Mouse (Mus musculus) T-cell, adult 2 months (primary cell): Measurements from ENCODE around the gene Arhgef28.

ENCODE experiments used
- DNase-seq: peaks from one replicate; pipeline ENCODE4 v3.0.0; 2022; ENCODE audit warnings: low spot score

Arhgef28 gene

DNA sequence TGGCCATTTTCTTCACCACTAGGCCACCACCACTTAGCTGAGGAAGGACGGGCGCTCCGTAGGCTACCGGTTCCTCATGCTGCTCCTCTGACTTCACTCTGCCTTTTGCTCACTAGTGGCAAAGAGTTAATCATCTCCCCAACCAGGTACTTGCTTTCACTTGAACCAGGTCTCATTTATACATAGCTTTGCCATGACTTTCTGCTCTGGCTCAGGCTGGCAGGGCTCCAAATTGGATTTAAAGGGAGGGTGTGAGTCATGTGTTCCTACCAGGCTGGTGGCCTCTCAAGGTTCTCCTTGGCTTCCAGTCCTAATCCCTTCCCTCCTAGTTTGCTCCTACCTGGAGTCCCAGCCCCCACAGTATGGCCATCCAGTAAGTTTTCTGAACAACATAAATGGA lies 192.5 kb downstream of the Arhgef28 start:
- no peak for DNase-seq

DNA sequence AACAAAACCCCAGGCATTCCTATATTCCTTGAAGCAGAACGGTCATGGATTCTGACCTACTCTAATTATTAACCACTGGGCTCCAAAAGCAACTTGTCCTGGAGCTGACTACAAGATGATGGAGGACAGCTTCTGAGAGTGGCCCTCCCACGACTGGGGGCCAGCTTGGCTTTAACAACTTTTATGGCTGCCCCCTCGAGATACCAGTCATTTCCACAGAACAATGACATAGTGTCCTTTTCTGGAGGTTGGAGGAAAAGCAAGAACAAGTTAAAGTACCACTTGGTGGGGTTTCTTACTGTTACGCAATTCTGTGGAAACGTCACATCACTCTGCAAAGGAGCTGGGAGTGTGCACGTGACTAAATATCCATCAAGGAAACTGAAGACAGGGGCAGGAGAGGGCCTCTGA lies 194.3 kb downstream of the Arhgef28 start:
- DNase-seq = no peak

DNA sequence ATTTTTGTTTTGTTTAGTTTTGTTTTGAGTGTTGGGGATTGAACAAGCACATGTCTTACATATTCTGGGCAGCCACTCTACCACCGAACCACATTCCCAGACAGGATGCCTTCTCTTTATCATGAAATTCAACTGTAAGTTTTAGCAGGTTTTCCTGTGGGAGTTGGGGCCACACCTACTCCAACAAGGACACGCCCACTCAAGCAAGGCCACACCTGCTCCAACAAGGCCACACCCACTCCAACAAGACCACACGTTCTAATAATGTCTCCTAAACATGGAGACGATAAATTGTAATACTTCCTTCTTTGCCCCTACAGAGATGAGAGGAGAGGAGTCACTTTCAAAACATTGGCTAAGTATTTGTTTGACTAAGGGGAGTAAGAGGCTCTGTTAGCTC lies 197.2 kb downstream of the Arhgef28 start:
- no peak for DNase-seq

DNA sequence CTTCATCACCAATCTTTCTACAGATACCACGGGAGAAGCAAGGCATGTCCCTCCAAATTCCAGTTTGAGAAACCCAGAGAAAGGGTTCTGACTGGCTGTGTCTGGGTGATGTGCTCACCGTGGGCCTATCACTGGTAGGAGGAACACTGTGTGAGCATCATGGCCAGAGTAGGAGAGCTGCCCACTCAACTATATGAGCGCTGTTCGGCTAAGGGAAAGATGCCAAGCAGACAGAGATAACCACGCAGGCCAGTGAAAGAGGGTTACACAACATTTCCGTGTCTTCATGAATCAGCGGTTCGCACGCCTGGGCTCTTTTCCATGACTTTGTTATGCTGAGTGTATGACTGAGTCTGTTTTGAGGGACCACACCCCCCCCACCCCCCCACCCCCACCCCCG lies 197.7 kb downstream of the Arhgef28 start:
- no peak for DNase-seq

DNA sequence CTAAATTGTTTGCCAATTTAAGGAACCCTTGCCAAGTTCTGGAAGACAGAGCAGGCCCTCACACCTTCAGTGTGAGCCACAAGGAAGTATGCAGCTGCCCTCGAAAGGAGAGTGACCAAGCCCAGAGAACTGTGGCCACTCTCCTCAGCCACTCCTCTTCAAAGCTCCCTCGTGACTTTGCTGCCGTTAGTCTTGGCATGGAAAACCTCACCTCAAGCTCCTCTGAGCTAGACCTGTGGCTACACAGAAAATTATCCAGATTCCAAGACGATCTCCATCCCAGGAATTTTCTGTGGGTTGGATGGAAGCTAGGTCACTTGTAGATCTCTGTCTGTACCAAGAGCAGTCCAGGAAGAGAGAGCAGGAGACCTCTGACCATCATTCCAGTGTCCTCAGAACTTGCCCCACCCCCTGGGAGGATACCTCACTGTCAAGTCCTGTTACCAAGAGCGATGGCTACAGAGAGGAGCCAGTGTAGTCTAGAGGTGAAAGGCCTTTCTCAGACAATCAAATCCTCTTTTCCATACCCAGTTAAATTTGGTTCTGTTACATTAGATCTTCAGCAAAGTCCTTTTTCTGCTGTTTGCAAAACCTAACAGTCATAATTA lies 200.5 kb downstream of the Arhgef28 start:
- no peak for DNase-seq

DNA sequence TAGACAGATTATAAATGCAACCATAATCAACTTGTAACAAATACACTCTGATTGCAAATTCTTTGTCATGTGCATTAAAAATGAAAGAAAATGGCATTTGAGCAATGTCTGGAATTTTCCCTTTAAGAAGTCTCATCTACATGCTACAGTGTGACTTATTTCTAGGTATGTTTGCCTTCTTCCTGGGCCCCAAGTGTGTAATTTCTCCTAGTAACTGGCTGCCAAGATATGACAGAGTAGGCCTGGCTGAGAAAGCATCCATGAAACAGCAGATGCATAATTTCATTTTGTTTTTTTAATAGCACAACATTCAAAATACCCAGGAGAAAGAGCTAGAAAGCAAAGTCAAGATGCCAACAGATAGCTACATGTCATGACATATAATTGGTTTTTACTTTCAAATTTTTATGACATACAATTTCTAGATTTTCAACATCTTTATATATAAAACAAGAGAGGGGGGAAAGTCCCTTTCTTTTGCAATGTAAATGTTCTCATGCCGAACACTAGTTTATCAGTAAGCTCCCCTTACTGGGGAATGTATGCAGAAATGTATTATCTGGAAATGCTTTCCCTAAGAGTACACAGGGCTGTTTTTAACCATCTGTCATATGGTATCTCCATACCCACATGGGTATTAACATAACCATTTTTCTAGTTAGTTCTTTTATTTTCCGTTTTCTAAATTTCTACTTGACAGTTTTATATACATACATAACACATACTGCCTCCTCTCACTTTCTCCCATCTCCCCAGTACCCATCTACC lies 201.4 kb downstream of the Arhgef28 start:
- DNase-seq = no peak

DNA sequence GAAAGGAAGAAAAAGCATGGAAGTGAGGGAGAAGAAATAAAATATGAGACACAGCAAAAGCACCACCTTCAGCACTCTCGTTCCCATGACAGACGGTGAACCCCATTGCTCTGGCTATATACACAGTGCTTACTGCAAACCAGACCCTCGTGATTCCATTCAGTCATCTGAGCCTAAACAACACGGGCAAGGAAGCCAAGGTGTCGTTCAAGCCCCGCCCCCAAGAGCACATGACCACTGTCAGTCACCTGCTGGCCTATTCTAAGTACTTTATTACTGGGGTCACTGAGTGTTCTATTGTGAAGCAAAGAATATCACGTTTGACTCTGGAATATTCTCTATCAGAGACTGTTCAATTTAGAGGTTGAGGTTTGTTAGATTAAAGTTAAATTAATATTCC lies 202.5 kb downstream of the Arhgef28 start:
- no peak for DNase-seq

DNA sequence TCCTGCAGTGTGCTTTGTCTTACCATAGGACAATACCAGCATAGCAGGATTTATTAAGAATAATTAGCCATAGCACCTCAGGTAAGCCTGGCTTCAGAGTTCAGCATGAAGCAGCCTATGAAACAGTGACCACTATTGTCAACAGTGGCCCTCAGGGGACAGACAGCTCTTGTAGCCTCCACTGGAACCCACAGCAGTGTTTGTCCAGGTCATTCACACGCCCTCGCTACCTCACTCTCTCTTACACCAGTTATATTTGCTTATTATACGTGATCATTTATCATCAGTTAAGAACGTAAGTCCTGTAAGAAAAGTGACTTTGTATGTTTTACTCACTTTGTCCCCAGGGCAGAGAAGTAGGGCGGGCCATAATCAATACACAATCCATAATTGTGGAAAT lies 203.6 kb downstream of the Arhgef28 start:
- DNase-seq = no peak

DNA sequence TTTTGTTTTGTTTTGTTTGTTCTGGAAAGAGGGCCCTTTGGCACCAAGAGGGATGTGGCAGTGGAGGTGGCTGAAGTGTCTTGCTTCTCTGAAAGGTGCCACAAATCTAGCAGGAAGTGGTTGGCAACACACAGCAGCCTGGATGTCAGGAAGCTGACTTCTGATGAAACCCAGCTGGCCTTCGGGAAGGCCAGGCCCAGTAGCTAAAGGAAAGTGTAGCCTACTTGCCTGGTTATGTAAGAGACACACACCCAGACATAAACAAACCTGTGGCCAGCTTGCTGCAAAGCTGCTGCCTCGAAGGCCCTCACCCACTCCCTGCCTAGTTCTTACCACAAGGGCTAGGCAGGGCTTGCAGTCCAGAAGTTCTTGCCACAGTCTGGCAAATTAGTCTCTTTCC lies 204.1 kb downstream of the Arhgef28 start:
- no peak for DNase-seq

DNA sequence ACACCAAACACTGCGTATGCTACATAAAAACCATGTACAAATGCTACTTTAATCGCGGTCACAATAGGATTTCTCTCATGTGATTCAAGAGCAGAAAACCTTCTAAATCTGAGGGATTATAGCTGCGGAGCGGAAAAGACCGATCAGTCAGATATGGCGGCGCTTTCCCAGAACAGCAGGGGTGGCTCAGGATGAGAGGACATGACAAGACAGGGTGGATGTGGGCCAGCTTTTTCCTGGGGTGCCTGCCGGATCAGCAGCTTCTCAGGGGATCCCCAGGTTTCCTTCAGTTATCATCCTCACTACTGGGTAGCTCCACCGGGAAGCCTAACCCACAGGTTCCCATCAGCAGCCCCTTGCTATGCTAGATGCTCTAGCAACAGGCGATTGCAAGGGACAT lies 204.5 kb downstream of the Arhgef28 start:
- no peak for DNase-seq

DNA sequence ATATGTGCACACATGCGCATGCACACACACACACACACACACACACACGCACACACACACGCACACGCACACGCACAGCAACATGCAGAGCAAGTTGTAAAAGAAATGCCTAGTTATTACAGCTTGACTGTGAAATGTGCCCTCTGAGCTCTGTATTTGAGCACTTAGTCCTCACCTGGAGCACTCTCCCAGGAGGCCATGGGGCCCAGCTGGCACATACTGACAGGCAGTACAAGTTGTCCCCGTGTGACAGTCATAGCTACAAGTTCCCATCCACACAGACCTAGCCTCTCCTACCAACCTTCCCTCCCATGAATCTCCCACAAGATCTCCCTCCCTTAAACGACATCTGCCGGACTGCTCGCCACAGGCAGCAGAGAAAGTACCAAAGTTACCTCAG lies 205.4 kb downstream of the Arhgef28 start:
- no peak for DNase-seq

DNA sequence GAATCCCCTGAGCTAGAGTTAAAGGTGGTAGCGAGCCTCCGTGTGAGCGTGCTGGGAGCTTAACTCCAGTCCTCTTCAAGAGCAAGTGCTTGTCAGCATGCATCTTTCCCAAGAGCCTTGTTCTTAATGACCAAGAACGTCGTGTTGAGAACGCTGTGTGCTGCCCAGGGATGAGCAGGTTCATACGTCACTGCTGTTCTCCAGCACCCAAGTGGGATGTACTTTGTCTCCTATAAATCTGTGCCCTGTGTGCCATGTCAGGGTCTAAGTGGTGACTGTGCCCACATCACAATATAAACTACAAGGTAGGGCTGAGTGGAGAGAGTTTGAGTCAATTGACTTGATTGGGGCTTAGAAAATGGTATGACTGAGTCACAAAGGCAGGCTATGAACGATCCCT lies 207.1 kb downstream of the Arhgef28 start:
- no peak for DNase-seq

DNA sequence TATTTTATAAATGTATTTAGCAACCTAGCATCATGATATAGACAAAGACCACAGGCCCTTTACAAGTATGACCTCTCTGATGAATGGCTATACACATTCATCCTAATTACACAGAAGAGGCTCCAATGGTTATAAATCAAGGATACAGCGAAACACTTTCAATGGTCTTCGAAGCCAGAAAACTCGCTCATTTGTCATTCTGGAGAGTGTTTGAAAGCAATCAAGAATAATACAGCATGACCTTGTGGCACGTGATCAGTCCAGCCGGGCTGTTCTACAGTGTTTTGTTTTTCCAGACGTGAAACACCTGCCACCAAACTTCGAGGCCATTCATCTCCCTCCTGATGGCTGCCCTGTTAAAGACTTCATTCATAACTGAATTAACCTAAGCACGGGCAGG lies 207.7 kb downstream of the Arhgef28 start:
- DNase-seq = no peak

DNA sequence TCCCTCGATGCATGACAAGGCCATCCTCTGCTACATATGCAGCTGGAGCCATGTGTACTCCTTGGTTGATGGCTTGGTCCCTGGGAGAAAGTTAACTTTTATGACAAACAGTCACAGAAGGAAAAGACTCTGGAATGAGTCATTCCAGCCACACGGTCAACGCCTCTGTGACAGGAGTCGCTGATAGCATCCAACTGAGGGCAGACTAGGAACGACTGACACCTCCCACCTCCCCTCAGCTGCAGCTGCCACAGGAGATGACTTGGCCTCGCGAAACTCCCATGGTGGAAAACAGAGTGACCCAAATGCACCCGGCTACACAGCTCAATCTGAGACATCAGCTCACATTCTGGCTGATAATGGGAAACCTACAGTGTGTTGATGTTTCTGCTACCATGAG lies 215.3 kb downstream of the Arhgef28 start:
- no peak for DNase-seq

DNA sequence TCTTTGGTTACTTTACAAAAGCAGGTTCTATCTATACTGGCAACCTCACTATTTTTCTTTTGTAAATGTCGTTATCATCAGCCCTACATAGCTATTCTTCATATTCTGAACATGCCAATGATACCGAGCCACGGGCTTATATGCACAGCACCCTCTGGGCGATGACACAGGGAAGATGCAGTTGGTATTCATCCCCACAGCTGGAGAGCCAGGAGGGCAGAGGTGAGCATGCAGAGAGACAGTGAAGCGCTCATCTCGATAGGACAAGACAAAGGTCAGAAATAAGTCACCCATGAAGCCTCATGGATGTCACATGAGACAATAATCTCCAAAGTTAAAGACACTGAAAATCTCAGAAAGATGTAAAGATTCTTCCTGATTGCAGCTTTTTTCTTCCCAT lies 217.4 kb downstream of the Arhgef28 start:
- DNase-seq = no peak

DNA sequence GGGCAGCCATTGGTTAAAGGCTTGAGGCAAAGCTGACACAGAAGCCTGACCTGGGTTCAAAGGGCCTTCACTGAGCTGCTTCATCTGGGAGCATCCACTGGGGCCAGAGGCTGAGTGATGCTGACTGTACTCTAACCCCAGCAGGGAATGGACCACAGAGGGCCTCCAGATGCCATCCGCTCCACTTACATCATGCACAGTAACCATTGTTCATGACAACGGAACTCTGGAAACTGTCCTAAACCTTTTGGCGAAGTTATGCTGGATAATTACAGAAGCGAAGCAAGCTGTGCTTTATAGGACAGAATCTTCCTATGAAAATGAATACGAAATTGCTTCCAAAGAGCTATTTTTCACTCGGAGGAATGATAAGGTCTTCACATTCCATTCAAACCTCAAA lies 219.5 kb downstream of the Arhgef28 start:
- DNase-seq = no peak

DNA sequence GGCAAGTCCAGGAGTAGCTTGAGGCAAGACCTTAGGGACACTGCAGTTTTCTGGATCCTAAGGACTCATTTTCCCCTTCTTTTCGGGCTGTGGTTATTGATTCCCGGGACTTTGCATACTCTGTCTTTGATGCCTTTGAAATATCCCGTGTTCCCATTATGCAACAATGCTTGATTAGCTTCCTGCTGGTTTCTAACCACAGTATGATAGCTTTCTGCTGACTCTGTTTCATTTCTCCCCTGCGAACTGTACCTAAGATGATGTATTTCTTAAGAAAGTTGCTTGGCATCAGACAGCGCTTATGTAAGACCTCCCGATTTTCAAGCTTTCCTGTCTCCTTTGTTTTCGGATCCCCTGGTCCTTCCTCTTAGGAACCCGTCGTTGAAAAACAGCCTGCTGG lies 229.1 kb downstream of the Arhgef28 start:
- DNase-seq = no peak

DNA sequence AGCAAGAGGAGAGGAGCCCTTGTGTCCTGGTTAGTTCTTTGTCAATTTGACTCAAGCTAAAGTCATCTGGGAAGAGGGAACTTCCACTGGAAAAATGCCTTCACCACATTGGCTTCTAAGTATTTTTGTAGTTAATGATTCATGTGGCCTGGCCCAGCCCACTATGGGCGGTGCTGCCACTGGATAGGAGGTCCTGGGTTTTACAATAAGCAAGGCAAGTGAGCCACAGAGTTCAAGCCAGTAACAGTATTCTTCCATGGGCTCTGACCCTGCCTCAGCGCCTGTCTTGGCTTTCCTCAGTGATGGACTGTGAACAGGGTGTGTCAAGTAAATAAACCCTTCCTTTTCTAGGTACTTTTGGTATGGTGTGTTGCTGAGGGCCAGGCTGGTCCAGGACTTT lies 229.6 kb downstream of the Arhgef28 start:
- DNase-seq = no peak

DNA sequence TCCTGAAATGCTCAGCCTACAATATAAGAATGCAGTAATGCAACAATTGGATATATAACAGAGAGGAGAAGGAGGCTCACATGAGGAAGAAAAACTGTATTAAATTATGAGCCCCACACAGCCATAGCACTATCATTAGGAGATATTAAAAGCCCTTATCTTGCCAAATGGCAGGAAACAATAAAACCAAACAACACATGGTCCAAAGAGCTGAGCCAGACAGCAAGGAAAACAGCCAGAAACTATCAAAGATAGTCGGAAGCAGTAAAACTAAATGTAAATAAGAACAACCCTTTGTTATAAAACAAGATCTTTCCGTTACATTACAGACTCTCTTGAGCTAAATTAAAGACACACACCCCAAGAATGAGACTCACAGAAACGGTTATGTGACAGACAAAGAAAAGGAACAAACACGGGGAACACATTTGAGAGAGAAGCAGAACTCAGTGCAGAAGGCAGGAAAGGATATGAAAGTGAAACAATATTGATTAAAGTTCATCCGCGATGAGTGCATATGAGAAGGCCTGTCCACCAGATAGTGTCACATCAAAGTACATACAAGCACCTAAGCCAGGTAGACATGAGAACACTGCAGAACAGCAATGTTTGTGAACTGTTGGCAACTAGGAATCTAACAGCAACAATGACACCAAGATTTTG lies 231.6 kb downstream of the Arhgef28 start:
- DNase-seq = no peak

DNA sequence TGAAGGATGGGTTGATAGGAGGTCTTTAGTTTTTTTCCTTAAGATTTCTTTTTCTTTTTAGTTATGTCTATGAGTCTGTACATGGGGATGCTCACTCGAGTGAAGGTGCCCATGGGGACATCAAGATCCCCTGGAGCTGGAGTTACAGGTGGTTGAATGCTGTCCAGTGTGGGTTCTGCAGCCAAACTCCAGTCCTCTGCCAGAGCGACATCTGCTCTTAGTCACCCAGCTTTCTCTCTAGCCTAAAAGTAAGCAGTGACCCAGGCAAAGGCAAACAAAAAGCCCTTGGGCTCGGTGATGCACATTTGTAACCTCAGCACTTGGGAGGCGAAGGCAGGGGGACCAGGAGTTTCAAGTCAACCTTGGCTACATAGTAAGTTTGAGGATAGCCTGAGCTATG lies 232.3 kb downstream of the Arhgef28 start:
- no peak for DNase-seq

DNA sequence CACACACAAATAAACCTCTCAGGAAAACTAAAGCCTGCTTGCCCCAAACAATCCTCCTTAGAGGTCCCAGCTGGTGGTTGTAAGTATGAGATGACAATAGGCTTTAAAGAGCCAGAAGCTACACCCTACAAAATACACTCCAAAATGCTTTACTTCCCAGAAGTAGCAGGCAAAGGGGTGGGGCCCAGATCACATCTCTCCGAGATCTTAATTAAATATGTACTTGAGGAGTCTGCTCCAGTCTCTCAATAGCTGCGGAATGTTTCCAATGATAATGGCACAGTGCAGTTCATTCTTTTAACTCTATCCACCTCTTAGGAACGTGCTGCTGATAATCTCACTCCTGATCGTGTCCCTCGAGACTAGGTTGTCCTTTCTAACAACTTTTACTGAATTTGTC lies 240.2 kb downstream of the Arhgef28 start:
- DNase-seq = no peak

DNA sequence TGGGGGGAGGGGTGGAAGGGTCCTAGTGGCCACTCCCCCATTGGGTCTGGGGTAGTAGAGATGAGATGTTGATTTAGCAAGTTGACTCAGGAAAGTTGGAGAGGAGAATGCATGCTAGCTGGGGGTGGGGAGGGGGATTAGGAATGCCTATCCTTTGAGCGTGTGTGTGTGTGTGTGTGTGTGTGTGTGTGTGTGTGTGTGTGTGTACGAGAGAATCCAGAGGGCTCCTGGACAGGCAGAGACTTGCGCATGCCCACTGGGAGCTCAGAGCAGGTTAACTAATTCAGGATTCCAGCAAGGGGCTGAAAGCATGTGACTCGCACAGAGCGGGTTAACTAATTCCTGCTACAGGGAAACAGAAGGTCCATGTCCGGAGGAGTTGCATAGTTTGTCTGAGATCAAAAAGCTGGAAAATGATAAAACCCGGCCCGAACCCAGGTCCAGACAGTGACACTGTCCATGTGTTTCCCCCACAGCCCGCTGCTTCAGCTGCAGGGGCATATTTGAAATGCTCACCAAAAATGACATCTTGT lies 241.3 kb downstream of the Arhgef28 start:
- no peak for DNase-seq

DNA sequence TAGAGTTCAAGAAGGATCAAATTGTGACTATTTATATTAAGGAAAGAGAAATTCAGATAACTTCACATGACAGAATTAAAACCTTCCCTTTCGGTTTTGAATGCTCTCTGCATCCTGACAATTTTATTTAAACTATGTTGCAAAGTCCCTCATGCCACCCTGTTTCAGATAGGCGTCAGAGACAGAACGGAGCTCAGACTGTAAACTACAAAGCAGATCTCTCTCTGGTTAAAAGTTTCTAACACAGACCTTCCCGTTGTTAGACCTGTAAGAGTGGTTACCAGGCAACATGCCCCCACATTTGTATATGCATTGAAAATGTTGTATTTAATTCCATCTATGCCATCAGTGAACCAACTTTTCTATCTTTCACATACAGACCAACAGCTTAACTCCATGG lies 246.1 kb downstream of the Arhgef28 start:
- DNase-seq = no peak
